Mouse (Mus musculus) heart, adult 8-10 months (tissue): ENCODE results near the gene Adcy10. TPM values are rescaled to one million over a fixed set of nuclear protein-coding genes. Genes with fewer than 3 reads are reported as not detected.

Experiments used
- DNase-seq: peaks from one replicate; pipeline ENCODE4 v3.0.0; 2022; ENCODE audit warnings: low spot score
- total RNA-seq, 4 experiments: library from RNA; stranded (reverse); gene quantifications; 2 replicates each; pipeline ENCODE4 v1.2.4; 2022

The Adcy10 gene
- total RNA-seq, 4 experiments from 2014 or later, result not detected

- no peak for DNase-seq
Observed at GRCm38 (mm10) chr1:165520716-165521115, 35.7 kb downstream of the Adcy10 start.

GRCm38 (mm10) chr1:165536079-165536675, 51.2 kb downstream of the Adcy10 start:
- peak; percentile 12 for DNase-seq

GRCm38 (mm10) chr1:165537241-165537807, 52.3 kb downstream of the Adcy10 start:
- DNase-seq, result no peak

- DNase-seq, result no peak
Observed at GRCm38 (mm10) chr1:165556711-165557110, 71.7 kb downstream of the Adcy10 start.

GRCm38 (mm10) chr1:165559073-165559472, 74.1 kb downstream of the Adcy10 start:
- DNase-seq, result no peak

- DNase-seq, result no peak
Observed at GRCm38 (mm10) chr1:165565283-165565682, 80.3 kb downstream of the Adcy10 start.

GRCm38 (mm10) chr1:165567466-165567865, 82.5 kb downstream of the Adcy10 start:
- no peak for DNase-seq

- no peak for DNase-seq
Observed at GRCm38 (mm10) chr1:165576005-165576404, 91.0 kb downstream of the Adcy10 start.

GRCm38 (mm10) chr1:165576459-165577112, 91.6 kb downstream of the Adcy10 start:
- DNase-seq, result no peak

GRCm38 (mm10) chr1:165579332-165579731, 94.3 kb downstream of the Adcy10 start:
- no peak for DNase-seq

- no peak for DNase-seq
Observed at GRCm38 (mm10) chr1:165581255-165581654, 96.3 kb downstream of the Adcy10 start.

GRCm38 (mm10) chr1:165583529-165584184, 98.7 kb downstream of the Adcy10 start:
- peak; percentile 88 for DNase-seq

GRCm38 (mm10) chr1:165585389-165586104, 100.6 kb downstream of the Adcy10 start:
- no peak for DNase-seq

GRCm38 (mm10) chr1:165586366-165586765, 101.4 kb downstream of the Adcy10 start:
- DNase-seq, result no peak

GRCm38 (mm10) chr1:165587845-165588244, 102.9 kb downstream of the Adcy10 start:
- DNase-seq, result no peak

- DNase-seq, result peak; percentile 81
Observed at GRCm38 (mm10) chr1:165589280-165590048, 104.5 kb downstream of the Adcy10 start.

- no peak for DNase-seq
Observed at GRCm38 (mm10) chr1:165590760-165591159, 105.8 kb downstream of the Adcy10 start.

- DNase-seq, result no peak
Observed at GRCm38 (mm10) chr1:165592295-165593082, 107.5 kb downstream of the Adcy10 start.

GRCm38 (mm10) chr1:165594699-165595421, 109.9 kb downstream of the Adcy10 start:
- DNase-seq, result no peak
